Mouse (Mus musculus) ES-E14 (cell line): Measurements from ENCODE around the gene Dlec1.

ENCODE experiments used
- CHD2 ChIP-seq: IDR thresholded peaks from 2 replicates; pipeline ENCODE4 v1.6.1; 2014; ENCODE audit warnings: mild to moderate bottlenecking, low read depth, low read length, inconsistent platforms
- HCFC1 ChIP-seq: IDR thresholded peaks from 2 replicates; pipeline ENCODE4 v1.6.1; 2012; ENCODE audit warnings: low read length, inconsistent platforms, borderline replicate concordance; ENCODE audit not compliant: insufficient read depth
- MAFK ChIP-seq: IDR thresholded peaks from 2 replicates; pipeline ENCODE4 v1.6.1; 2014; ENCODE audit warnings: mild to moderate bottlenecking, low read depth, low read length, inconsistent platforms; ENCODE audit not compliant: insufficient read depth
- ZC3H11A ChIP-seq: IDR thresholded peaks from 2 replicates; pipeline ENCODE4 v1.6.1; 2012; ENCODE audit warnings: low read depth, mild to moderate bottlenecking, inconsistent platforms, low read length, borderline replicate concordance
- ZNF384 ChIP-seq: IDR thresholded peaks from 2 replicates; pipeline ENCODE4 v1.6.1; 2012; ENCODE audit warnings: low read depth, low read length, inconsistent platforms

DNA sequence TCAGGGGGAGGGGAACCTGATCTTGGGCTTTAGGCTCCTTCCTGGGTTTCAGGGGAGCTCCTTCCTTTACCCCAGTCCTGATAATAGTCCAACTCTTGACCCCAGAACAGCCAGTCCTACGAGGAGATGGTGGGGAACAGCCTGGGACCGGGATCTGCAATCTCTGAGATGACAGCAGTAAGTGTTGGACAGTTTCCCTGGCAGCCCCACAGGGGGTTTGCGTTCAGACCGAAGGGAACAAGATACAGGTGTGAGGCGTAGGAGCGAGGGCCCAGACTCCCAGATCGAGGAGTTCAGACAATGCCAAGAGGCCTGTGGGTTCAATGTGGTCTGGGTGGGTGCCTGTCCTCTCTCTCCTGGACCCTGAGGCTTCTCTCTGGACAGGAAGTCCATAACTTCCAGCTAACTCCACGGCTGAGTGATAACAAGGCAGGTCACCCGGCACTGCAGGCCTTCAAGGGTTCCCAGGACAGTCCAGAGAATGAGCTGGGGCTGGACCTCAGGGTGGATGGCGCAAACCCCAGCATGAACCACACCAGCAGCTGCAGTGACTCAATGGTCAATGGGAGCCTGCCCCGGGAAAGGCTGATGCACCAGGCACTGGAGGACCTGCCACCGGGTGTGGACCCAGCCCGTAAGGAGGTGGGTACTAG is 32.0 kb upstream of the Dlec1 start:
- TF ChIP-seq CHD2 (no peak), MAFK (no peak), ZC3H11A (no peak), HCFC1 (no peak), ZNF384 (no peak)
